Mouse (Mus musculus): ENCODE results near the gene Gm11555. TPM values are rescaled to one million over a fixed set of nuclear protein-coding genes. Genes with fewer than 3 reads are reported as not detected.
"Not testable (repeated sequence)": the region's sequence is repeated elsewhere in the genome, so short reads cannot be mapped to it uniquely, and the experiment has no call there.

Gm11555 gene
- total RNA-seq, 2 experiments from 2014 or later: not detected

GRCm38 (mm10) chr11:99609126-99609525 lies 40.9 kb downstream of the Gm11555 start:
- no peak for ATAC-seq (ENCODE audit: poor library complexity, severe bottlenecking)

GRCm38 (mm10) chr11:99603208-99603607 lies 46.8 kb downstream of the Gm11555 start, which contains the start of gene Gm11938:
Gene Gm11938 (minus strand): TSS chr11:99603308.
- ATAC-seq (ENCODE audit: poor library complexity, severe bottlenecking): not testable (repeated sequence)

Other genes with a start within 250 kb of the Gm11555 start
Only the 30 nearest of the 38 such genes appear.
- not detected in 2 replicates for gene Krt23, start 157.1 kb downstream of the Gm11555 start, total RNA-seq (2015)
- gene Krt23, start 157.1 kb downstream of the Gm11555 start, total RNA-seq (2017): not detected in 2 replicates
- not detected in 2 replicates for gene Krt39, start 128.9 kb downstream of the Gm11555 start, total RNA-seq (2015)
- not detected in 2 replicates for gene Krt39, start 128.9 kb downstream of the Gm11555 start, total RNA-seq (2017)
- not detected in 2 replicates for gene Krt40, start 107.1 kb downstream of the Gm11555 start, total RNA-seq (2015)
- not detected in 2 replicates for gene Krt40, start 107.1 kb downstream of the Gm11555 start, total RNA-seq (2017)
- not detected in 2 replicates for gene Krtap3-3, start 99.4 kb downstream of the Gm11555 start, total RNA-seq (2015)
- gene Krtap3-3, start 99.4 kb downstream of the Gm11555 start, total RNA-seq (2017): not detected in 2 replicates
- gene Krtap3-2, start 93.4 kb downstream of the Gm11555 start, total RNA-seq (2015): not detected in 2 replicates
- gene Krtap3-2, start 93.4 kb downstream of the Gm11555 start, total RNA-seq (2017): not detected in 2 replicates
- not detected in 2 replicates for gene Gm11939, start 90.8 kb downstream of the Gm11555 start, total RNA-seq (2015)
- gene Gm11939, start 90.8 kb downstream of the Gm11555 start, total RNA-seq (2017): not detected in 2 replicates
- gene Krtap3-1, start 83.6 kb downstream of the Gm11555 start, total RNA-seq (2015): not detected in 2 replicates
- gene Krtap3-1, start 83.6 kb downstream of the Gm11555 start, total RNA-seq (2017): not detected in 2 replicates
- not detected in 2 replicates for gene Krtap1-5, start 69.2 kb downstream of the Gm11555 start, total RNA-seq (2015)
- not detected in 2 replicates for gene Krtap1-5, start 69.2 kb downstream of the Gm11555 start, total RNA-seq (2017)
- gene Krtap1-4, start 66.6 kb downstream of the Gm11555 start, total RNA-seq (2015): not detected in 2 replicates
- not detected in 2 replicates for gene Krtap1-4, start 66.6 kb downstream of the Gm11555 start, total RNA-seq (2017)
- gene Krtap1-3, start 58.9 kb downstream of the Gm11555 start, total RNA-seq (2015): not detected in 2 replicates
- gene Krtap1-3, start 58.9 kb downstream of the Gm11555 start, total RNA-seq (2017): not detected in 2 replicates
- not detected in 2 replicates for gene Krtap9-3, start 52.1 kb downstream of the Gm11555 start, total RNA-seq (2015)
- not detected in 2 replicates for gene Krtap9-3, start 52.1 kb downstream of the Gm11555 start, total RNA-seq (2017)
- not detected in 2 replicates for gene Gm11938, start 46.9 kb downstream of the Gm11555 start, total RNA-seq (2015)
- gene Gm11938, start 46.9 kb downstream of the Gm11555 start, total RNA-seq (2017): not detected in 2 replicates
- gene Gm11937, start 40.0 kb downstream of the Gm11555 start, total RNA-seq (2015): not detected in 2 replicates
- gene Gm11937, start 40.0 kb downstream of the Gm11555 start, total RNA-seq (2017): not detected in 2 replicates
- gene Krtap2-4, start 35.4 kb downstream of the Gm11555 start, total RNA-seq (2015): not detected in 2 replicates
- not detected in 2 replicates for gene Krtap2-4, start 35.4 kb downstream of the Gm11555 start, total RNA-seq (2017)
- not detected in 2 replicates for gene Gm11562, start 29.8 kb downstream of the Gm11555 start, total RNA-seq (2015)
- gene Gm11562, start 29.8 kb downstream of the Gm11555 start, total RNA-seq (2017): not detected in 2 replicates
- not detected in 2 replicates for gene Krtap4-1, start 22.0 kb downstream of the Gm11555 start, total RNA-seq (2015)
- gene Krtap4-1, start 22.0 kb downstream of the Gm11555 start, total RNA-seq (2017): not detected in 2 replicates
- not detected in 2 replicates for gene Krtap4-2, start 15.2 kb downstream of the Gm11555 start, total RNA-seq (2015)
- gene Krtap4-2, start 15.2 kb downstream of the Gm11555 start, total RNA-seq (2017): not detected in 2 replicates
- gene Krtap4-7, start 6.1 kb downstream of the Gm11555 start, total RNA-seq (2015): not detected in 2 replicates
- gene Krtap4-7, start 6.1 kb downstream of the Gm11555 start, total RNA-seq (2017): not detected in 2 replicates
- gene Gm11563, start 8.7 kb upstream of the Gm11555 start, total RNA-seq (2015): not detected in 2 replicates
- gene Gm11563, start 8.7 kb upstream of the Gm11555 start, total RNA-seq (2017): not detected in 2 replicates
- not detected in 2 replicates for gene Krtap4-6, start 15.7 kb upstream of the Gm11555 start, total RNA-seq (2015)
- not detected in 2 replicates for gene Krtap4-6, start 15.7 kb upstream of the Gm11555 start, total RNA-seq (2017)
- not detected in 2 replicates for gene Gm14190, start 40.5 kb upstream of the Gm11555 start, total RNA-seq (2015)
- gene Gm14190, start 40.5 kb upstream of the Gm11555 start, total RNA-seq (2017): not detected in 2 replicates
- not detected in 2 replicates for gene Gm14180, start 84.1 kb upstream of the Gm11555 start, total RNA-seq (2015)
- not detected in 2 replicates for gene Gm14180, start 84.1 kb upstream of the Gm11555 start, total RNA-seq (2017)
- gene Gm11595, start 122.7 kb upstream of the Gm11555 start, total RNA-seq (2015): not detected in 2 replicates
- not detected in 2 replicates for gene Gm11595, start 122.7 kb upstream of the Gm11555 start, total RNA-seq (2017)
- gene Krtap4-8, start 130.5 kb upstream of the Gm11555 start, total RNA-seq (2015): not detected in 2 replicates
- gene Krtap4-8, start 130.5 kb upstream of the Gm11555 start, total RNA-seq (2017): not detected in 2 replicates
- not detected in 2 replicates for gene Krtap4-9, start 135.0 kb upstream of the Gm11555 start, total RNA-seq (2015)
- gene Krtap4-9, start 135.0 kb upstream of the Gm11555 start, total RNA-seq (2017): not detected in 2 replicates
- gene Gm11596, start 143.2 kb upstream of the Gm11555 start, total RNA-seq (2015): not detected in 2 replicates
- gene Gm11596, start 143.2 kb upstream of the Gm11555 start, total RNA-seq (2017): not detected in 2 replicates
- gene Gm11569, start 148.7 kb upstream of the Gm11555 start, total RNA-seq (2015): not detected in 2 replicates
- not detected in 2 replicates for gene Gm11569, start 148.7 kb upstream of the Gm11555 start, total RNA-seq (2017)
- gene Gm11554, start 154.2 kb upstream of the Gm11555 start, total RNA-seq (2015): not detected in 2 replicates
- not detected in 2 replicates for gene Gm11554, start 154.2 kb upstream of the Gm11555 start, total RNA-seq (2017)
- gene Krtap4-13, start 159.7 kb upstream of the Gm11555 start, total RNA-seq (2015): not detected in 2 replicates
- gene Krtap4-13, start 159.7 kb upstream of the Gm11555 start, total RNA-seq (2017): not detected in 2 replicates
- gene Gm11564, start 165.4 kb upstream of the Gm11555 start, total RNA-seq (2015): not detected in 2 replicates
- not detected in 2 replicates for gene Gm11564, start 165.4 kb upstream of the Gm11555 start, total RNA-seq (2017)